Mouse (Mus musculus): ENCODE results near the gene Foxk1. TPM values are rescaled to one million over a fixed set of nuclear protein-coding genes. Genes with fewer than 3 reads are reported as not detected.

Gene Foxk1
- 10 to 100 TPM; 12.2 to 14.7 TPM for total RNA-seq (2021)
- long read RNA-seq, experiment 1, full-length matches to known transcripts, result 1 of 4 reads
- long read RNA-seq, experiment 1, partial matches to known transcripts, result 0 of 4 reads
- long read RNA-seq, experiment 1, other reads (novel, unspliced or antisense), result 3 of 4 reads
- long read RNA-seq, experiment 2, full-length matches to known transcripts, result 2 of 7 reads
- long read RNA-seq, experiment 2, partial matches to known transcripts, result 0 of 7 reads
- long read RNA-seq, experiment 2, other reads (novel, unspliced or antisense), result 5 of 7 reads

DNA sequence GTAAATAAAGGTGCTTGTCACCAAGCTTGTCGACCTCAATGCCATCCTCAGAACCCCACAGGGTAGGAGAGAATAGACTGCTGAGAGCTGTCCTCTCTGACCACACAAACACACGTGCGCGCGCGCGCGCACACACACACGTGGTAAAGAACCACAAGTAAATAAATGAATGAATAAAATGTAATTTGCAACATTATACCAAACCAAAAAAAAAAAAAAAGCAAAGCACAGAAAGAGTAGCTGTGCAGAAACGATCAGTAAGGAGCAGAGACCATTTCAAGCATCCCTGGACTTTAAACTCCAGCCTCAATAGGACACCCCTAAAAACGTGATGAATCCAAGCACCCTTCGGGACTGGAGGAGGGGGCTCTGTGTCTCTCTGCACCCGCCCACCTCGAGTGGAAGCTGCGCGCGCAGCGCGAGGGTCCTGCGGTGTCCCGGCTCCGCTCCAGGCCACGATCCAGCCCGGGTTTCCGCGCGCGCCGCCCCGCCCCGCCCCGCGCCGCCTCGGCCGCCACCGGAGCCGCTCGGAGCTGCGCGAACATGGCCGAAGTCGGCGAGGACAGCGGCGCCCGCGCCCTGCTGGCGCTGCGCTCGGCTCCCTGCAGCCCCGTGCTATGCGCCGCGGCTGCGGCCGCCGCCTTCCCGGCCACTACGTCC is at the start of gene Foxk1:
Foxk1 (plus strand) TSS at position 517 of the 660 bp plus-strand sequence.
- intact Hi-C loops (cut with DNase I; ENCODE audit: low total_unique reads), result loop anchor here (2.0 to 5.0 kb wide), 2 partner anchors 32 to 46 kb away; no protein-coding TSS in a partner anchor
- DNase-seq, result peak; percentile 92

DNA sequence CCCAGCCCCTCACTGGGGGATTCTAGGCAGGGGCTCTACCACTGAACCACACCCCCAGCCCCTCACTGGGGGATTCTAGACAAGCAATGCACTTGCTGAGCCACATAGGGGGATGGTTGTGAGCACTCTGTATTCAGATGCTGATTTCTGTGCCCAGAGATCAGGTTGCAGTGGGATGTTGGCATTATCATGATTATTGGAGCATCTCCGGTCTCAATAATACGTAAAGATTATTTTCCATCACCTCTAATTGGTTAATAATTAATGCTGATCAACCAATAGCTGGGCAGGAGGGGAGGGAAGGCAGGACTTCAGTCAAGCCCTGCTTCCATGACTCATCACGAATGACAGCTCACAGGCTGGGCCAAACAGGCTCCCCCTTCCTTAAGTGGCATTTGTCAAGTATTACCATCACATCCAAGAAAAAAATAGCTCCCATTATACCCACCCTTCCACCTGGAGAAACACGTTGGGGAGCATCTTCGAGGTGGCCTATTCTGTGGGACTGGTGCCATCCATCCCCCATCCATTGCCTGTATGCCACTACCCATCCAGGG is 48.9 kb upstream of the Foxk1 start:
- intact Hi-C loops (cut with DNase I; ENCODE audit: low total_unique reads), result no loop called here
- DNase-seq, result no peak

DNA sequence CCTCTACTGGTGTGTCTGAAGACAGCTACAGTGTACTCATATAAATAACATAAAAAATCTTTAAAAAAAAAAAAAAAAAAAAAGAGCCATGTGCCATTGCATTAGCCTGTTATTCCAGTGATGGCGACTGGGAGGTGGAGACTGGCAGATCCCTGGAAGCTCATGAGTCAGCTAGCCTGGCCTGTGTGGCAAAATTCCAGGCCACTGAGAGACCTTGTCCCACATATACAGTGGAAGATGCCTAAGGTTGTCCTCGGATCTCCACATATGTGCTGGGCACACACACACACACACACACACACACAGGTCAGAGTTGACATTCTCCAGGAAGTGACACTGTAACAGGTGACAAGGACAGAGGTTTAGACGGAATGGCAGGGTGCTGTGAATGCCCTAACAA is 46.2 kb upstream of the Foxk1 start:
- DNase-seq, result no peak
- intact Hi-C loops (cut with DNase I; ENCODE audit: low total_unique reads), result no loop called here

DNA sequence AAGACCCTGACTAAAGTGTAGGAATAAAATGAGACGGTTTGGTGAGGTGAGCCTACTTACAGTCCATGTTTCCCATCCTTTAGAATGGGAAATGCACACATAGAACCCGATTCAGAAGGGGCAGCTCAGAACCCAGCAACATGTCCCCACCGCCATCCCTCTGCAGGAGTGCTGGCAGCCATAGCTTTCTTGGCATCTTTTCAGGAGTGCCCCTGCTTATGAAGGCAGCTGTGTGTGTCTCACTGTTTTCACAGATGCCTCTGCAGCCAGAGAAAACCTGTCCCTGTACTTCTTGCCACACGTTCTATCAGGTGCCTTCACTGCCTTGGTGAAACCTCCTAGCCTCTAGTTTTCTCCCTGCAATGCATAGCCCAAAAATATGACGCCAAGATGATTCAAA is 40.1 kb upstream of the Foxk1 start:
- no peak for DNase-seq
- intact Hi-C loops (cut with DNase I; ENCODE audit: low total_unique reads), result no loop called here

DNA sequence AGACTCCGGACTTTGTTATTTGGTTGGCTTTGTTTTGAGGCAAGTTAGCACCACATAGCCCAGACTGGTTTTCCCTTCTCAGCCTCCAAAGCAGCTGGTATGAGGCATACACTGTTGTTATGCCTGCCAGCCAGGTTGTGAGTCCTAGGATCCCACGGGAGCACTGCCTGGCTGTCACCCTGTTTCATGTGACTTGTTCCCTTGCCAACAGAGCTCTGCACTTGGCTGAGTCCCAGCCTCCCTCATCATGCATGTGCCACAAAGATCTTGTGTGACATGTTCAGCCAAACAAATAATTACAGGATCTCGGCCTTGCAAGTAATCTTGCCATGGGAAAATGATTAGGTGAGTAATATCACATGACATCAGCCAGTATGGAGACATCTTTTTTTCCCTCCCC is 38.4 kb upstream of the Foxk1 start:
- intact Hi-C loops (cut with DNase I; ENCODE audit: low total_unique reads), result no loop called here
- DNase-seq, result no peak

DNA sequence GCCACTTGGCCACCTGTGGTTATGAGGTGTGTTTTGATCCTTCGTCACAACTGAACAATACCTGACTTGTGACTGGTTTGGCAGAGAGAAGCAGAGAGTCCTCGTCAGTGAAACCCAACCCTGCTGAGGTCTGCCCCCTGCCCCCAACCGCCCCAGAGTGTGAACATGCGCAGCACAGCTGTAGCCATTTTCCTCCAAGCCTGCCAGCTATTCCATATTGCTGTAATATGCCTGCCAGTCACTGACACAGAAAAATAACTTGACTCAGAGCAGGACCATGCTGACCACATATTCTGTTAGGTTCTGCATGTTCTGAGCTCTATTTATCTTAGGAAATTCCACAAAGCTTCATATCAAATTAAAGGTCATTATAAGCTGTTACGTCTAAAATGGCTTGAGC is 37.2 kb upstream of the Foxk1 start:
- DNase-seq, result no peak
- intact Hi-C loops (cut with DNase I; ENCODE audit: low total_unique reads), result no loop called here

DNA sequence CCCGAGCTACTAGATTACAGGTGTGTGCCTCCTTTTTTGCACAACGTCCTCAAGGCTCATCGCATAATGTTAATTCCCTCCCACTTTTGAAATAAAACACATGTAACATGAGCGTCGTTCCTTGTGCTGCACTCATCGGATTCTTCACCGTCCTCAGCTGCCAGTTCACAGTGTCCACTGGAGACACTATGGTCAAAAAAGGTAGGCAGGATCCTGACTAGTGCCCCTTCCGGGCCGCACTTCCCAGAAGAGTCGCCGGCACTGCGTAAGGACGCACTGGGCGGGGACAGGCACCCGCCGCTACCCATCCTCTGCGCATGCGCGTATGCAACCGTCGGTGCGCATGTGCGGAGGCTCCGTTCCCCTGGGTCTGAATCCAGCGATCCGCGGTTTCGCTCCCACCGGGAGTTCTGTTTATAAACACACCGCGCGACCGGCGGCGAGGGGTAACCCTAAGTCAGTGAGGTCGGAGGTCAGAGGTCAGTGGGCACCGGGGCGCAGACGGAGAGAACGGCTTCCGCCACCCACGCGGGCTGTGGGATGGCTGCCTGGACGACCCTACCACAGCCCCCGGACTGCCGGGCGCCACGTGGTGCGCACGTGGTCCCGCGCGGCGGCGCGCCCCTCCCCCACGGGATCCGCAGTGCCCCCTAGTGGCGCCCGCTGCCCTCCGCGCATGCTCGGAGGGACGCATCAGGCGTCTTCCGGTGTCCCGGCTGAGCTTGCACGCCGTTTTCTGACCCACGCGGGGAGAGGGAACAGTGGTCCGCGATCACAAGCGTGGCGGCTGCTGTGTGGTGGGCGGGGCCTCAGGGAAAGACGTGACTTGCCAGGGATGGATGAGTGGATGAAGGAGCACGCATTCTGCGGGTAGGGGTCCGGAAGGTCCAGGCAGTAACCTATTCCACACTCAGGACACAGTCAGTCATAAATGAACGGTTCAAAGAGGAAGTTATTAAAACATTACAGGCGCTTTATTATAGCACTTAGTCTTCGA is 33.9 kb upstream of the Foxk1 start:
- intact Hi-C loops (cut with DNase I; ENCODE audit: low total_unique reads), result loop anchor here (2.0 kb wide), 2 partner anchors 33 to 83 kb away; partner anchors contain the start of gene Foxk1
- DNase-seq, result peak; percentile 97

DNA sequence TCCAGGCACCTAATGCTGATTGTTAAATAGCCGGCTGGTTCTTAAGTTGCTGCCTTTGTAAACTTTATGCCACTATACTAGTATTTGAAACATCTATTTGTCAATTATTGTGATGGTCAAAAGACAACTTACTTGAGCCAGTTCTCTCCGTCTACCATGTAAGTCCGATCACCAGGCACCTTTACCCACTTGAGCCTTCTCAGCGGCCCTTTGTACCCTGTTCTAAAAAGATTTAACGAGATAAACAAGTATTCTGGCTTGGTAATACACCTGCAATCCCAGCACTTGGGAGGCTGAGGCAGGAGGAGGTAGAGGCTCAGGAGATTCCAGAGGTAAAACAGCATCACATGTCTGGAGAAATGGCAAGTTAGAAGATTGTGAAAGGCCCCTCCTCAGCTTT is 33.2 kb upstream of the Foxk1 start:
- no peak for DNase-seq
- intact Hi-C loops (cut with DNase I; ENCODE audit: low total_unique reads), result loop anchor here (2.0 kb wide), 2 partner anchors 33 to 83 kb away; partner anchors contain the start of gene Foxk1

DNA sequence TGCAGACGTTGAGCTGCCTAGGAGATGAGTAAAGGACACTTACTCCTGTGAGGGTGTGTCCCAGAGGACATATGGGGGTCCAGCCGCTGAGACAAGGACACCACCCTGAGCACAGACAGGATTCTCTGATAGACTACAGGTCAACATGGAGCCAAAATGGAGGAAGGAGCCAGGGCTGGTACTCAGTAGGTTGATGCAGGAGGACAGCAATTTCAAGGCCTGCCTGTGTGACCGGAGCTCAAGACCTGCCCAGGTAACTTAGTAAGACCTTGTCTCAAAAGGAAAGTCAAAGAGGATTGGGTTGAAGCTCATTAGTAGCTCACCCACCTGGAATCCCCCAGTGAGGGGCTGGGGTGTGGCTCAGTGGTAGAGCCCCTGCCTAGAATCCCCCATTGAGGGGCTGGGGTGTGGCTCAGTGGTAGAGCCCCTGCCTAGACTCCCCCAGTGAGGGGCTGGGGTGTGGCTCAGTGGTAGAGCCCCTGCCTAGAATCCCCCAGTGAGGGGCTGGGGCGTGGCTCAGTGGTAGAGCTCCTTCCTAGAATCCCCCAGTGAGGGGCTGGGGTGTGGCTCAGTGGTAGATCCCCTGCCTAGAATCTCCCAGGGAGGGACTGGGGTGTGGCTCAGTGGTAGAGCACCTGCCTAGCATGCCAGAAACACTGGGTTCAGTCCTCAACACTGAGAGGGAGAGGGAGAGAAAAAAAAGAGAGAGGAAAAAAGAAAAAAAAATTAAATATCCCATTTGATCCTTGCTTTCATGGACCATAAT is 30.7 kb upstream of the Foxk1 start:
- intact Hi-C loops (cut with DNase I; ENCODE audit: low total_unique reads), result no loop called here
- DNase-seq, result no peak

DNA sequence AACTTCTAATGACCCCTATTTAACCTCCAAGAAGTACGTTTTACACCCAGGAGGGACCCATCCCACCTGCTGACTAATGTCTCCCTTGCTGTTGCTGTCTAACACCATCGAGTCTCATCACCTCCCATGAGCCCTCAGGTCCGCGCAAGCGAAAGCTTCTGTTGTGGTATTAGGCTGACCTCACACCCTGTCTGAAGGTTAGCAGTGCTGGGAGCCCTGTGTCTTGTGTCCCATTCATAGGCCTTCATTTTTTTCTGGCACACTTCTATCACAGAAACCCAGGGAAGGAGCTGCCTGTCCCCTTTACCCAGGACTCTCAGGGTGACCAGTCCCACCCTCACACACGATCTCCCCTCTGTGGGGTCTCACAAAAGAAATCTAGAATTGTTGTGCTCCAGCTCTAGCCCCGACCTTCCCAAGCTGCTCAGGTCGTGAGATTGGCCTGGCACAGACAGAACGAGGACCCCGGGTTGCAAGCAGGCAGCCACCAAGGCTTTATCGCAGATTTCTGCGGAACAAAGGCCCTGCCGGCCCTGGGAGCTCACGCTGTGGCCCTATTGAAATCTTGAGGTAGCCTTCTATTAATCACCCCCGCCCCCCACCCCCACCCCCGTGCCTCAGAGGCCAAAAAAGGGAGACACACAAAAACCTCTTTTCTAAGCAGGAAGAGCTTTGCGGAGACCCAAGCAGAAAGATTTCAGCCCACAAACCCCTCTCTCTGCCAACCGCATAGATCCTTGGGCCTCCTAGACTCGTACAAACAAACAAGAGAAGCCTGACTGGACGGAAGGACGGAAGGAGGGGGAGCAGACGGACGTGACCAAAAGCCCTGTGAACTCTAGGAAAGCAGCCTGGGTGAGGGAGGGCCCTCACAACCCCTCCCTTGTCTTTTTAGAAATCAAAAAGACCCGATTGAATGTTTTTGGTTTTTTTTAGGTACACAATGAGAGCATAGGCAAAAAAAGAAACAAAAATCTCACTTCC is 29.8 kb upstream of the Foxk1 start:
- DNase-seq, result no peak
- intact Hi-C loops (cut with DNase I; ENCODE audit: low total_unique reads), result no loop called here

DNA sequence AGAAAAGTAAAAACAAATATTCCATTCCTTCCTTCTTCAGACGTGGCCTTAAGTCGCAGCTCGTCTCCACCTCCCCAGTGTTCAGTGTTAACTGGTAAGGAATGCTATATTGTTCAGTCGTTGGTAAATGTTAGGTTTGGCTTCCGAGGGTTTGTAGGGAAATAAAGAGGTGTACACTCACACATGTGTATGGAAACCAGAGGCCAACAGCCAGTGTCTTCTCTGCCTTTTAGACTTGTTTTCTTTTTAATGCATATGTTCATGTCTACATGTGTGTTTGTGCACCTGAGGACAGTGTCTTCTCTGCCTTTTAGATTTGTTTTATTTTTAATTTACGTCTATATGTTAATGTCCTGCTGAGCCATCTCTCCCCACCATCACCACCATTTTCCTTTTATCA is 29.1 kb upstream of the Foxk1 start:
- DNase-seq, result no peak
- intact Hi-C loops (cut with DNase I; ENCODE audit: low total_unique reads), result no loop called here

DNA sequence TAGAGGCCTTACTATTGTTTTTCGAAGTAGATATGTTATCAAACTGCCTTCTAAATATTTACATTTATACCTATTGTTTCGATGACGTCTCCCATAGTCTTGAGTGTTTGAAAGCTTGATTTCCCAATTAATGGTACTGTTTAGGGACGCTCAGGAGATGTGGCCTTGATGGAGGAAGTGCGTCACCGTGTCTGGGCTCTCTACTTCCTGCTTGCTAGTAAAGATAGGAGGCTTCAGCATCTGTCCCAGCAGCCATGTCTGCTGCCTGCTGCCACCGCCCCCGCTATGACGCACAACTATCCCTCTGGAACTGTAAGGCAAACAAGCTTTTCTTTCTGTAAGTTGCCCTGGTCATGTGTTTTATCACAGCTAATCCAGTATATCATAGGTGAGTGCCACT is 27.0 kb upstream of the Foxk1 start:
- intact Hi-C loops (cut with DNase I; ENCODE audit: low total_unique reads), result no loop called here
- no peak for DNase-seq

DNA sequence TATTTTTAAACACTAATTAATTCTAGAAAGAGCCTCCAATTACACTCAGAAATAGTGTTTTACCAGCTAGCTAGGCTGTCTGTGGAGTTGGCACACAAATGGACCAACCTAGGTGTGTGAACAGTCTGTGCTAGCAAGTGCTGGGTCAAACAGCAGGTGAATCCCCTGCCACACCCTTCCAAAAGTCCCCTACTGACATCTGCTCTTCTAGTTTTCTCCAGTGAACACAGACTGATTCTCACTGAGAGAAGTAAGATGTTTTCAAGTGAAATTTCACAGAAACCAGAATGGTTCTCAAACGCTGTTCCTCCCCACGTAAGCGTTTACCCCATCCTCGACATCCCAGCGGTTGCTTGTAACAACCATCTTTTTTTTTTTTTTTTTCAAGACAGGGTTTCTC is 25.7 kb upstream of the Foxk1 start:
- intact Hi-C loops (cut with DNase I; ENCODE audit: low total_unique reads), result no loop called here
- DNase-seq, result no peak

DNA sequence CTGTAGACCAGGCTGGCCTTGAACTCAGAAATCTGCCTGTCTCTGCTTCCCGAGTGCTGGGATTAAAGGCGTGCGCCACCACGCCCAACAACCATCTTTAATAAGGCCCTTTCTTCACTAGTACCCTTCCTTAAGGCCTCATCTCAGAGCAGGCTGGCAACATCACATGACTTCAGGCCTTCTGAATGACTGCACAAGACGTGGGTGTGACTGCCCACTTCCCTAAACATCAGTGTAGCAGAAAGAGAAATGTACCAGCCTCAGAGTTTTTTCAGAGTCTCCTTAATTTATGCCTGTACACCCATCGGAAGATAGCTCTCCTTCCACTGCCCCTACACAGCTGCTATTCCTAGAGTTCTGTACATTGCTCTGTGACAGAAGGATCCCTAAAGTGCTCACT is 25.2 kb upstream of the Foxk1 start:
- intact Hi-C loops (cut with DNase I; ENCODE audit: low total_unique reads), result no loop called here
- DNase-seq, result no peak

DNA sequence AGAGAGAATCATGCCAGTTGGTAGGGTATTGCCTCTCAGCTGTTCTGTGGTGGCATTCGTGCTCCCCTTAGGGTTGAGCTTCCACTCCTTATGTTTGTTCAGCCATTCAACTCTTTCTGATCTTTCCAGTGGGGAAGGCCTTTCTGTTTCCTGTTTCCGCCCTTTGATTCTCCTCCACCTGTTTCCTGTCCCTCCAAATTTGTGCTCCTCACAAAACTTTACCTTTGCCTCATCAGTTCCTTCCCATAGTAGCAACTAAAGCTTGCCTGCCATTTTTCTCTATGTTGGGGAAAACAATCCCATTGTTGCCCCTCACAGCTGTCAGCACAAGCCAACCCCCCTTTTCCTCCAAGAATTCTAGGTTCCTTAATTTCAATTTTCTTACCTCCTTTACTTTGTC is 23.2 kb upstream of the Foxk1 start:
- no peak for DNase-seq
- intact Hi-C loops (cut with DNase I; ENCODE audit: low total_unique reads), result no loop called here

DNA sequence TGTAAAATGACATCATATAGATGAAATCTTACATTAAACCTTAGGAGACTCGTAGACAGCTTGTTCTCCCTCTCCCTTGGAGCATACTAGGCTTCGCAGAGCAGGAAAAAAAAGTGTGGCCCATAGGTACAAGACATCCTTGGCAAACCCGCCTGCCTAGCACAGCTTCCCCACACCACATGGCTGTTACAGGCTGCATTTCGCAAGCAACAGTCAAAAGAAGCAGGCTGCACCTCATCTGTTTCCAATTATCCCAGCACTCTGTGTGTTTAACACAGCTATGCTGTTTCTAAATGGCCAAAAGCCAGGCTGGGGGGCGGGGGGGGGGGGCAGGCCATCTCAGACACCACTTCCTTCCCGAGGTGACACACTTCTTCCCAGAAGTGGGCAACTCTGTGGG is 20.8 kb upstream of the Foxk1 start:
- no peak for DNase-seq
- intact Hi-C loops (cut with DNase I; ENCODE audit: low total_unique reads), result no loop called here

DNA sequence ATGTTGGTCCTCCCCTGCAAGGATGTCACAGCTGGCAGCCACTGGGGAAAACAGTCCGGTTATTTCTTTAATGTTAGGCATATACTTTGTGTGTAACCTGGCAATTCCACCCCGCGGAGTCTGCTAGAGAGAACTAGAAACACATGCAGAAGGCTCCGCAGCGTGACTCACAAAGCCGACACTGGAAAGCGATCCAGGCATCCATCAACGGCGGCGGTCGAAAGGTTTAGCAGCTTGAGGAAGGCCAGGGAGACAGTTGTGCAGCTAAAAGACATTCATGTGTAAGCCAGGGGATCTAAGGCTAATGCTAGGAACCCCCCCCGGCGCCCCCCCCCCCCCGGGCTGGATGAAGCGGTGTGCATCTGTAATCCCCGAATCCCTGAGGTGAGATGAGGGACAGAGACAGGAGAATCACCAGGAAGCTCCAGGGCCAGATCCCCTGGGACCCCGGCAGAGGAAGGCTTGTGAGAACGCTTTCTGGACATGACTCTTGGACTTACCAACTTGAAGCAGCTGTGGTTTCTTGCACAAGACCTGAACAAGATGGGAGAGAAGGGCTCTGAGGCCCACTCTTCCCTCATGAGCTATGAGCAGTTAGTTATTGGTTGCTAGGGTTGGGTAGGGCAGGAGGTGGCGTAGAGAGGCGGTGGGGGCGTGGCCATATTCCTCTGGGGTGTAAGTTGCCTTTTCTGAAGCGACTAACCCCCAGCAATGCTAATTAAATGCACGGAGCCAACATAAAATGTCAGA is 16.2 kb upstream of the Foxk1 start:
- DNase-seq, result peak; percentile 67
- intact Hi-C loops (cut with DNase I; ENCODE audit: low total_unique reads), result no loop called here
